Mouse (Mus musculus) liver, postnatal 0 days (tissue): Measurements from ENCODE around the gene Arid2. TPM values are rescaled to one million over a fixed set of nuclear protein-coding genes. Genes with fewer than 3 reads are reported as not detected.

Experiments used
- ATAC-seq: fragments of 200-750 bp; cut with Nextera tagmentation; 2 replicates; pipeline ENCODE4 v1.8.0; 2017; ENCODE audit warnings: mild to moderate bottlenecking, moderate library complexity
- DNase-seq: peaks from one replicate; pipeline ENCODE4 v3.0.0-alpha.2; 2016
- H3K27ac ChIP-seq: fragments of 300-500 bp; sonication (generic); 2 replicates; pipeline ENCODE4 v1.5.1; 2014; ENCODE audit warnings: antibody characterized with exemption, moderate library complexity, mild to moderate bottlenecking, low read depth
- H3K27me3 ChIP-seq: fragments of 300-500 bp; sonication (generic); 2 replicates; pipeline ENCODE4 v1.6.1; 2014; ENCODE audit warnings: low read length, control low read depth, mixed read lengths; ENCODE audit not compliant: insufficient read depth
- H3K36me3 ChIP-seq: fragments of 300-500 bp; sonication (generic); replicated peaks from 2 replicates; pipeline ENCODE4 v1.6.1; 2014; ENCODE audit warnings: mild to moderate bottlenecking, control low read depth, low read length, moderate library complexity, mixed read lengths; ENCODE audit not compliant: insufficient read depth
- H3K4me1 ChIP-seq: fragments of 300-500 bp; sonication (generic); 2 replicates; pipeline ENCODE4 v1.6.1; 2014; ENCODE audit warnings: antibody characterized with exemption, mild to moderate bottlenecking, control low read depth; ENCODE audit not compliant: insufficient read depth
- H3K4me2 ChIP-seq: fragments of 300-500 bp; sonication (generic); 2 replicates; pipeline ENCODE4 v1.6.1; 2014; ENCODE audit warnings: low read depth, mild to moderate bottlenecking, low read length, moderate library complexity, mixed read lengths
- H3K4me3 ChIP-seq: fragments of 300-500 bp; sonication (generic); 2 replicates; pipeline ENCODE4 v1.5.1; 2014; ENCODE audit warnings: low read depth, low read length
- H3K9ac ChIP-seq: fragments of 300-500 bp; sonication (generic); replicated peaks from 2 replicates; pipeline ENCODE4 v1.6.1; 2014; ENCODE audit warnings: mild to moderate bottlenecking, moderate library complexity
- H3K9me3 ChIP-seq: fragments of 300-500 bp; sonication (generic); 2 replicates; pipeline ENCODE4 v1.6.1; 2016; ENCODE audit warnings: mild to moderate bottlenecking, control low read depth, low read length, mixed read lengths
- CTCF ChIP-seq: sonication (generic); IDR thresholded peaks from 2 replicates; pipeline ENCODE4 v1.5.1; 2016; ENCODE audit warnings: antibody characterized with exemption, low read depth
- EP300 ChIP-seq: IDR thresholded peaks from 2 replicates; pipeline ENCODE4 v1.6.1; 2016; ENCODE audit warnings: antibody characterized with exemption, low read depth, mild to moderate bottlenecking
- WGBS: fragments of 180-500 bp; shearing (Covaris S2); extraction: QIAGEN DNeasy Blood & Tissue Kit; methylation state at CpG from one replicate; pipeline ENCODE4 v1.1.7; 2014; ENCODE audit not compliant: insufficient replicate concordance; 5-methylcytosine and 5-hydroxymethylcytosine counted together
- polyA plus RNA-seq: library from polyadenylated mRNA; unstranded; fragments of >200 nt; fragmentation: Nextera tagmentation; extraction: Ambion mirVana; gene quantifications from 2 replicates; pipeline ENCODE4 v1.2.1, GENCODE M21; 2015

The Arid2 gene
- polyA plus RNA-seq, 1 experiment from 2014 or later, result 5.5 TPM

- 50% methylated on average over 3 of the region's 3 CpGs for WGBS
- TF ChIP-seq EP300 (no peak), CTCF (no peak)
- peak overlapping the region; percentile 10; the same call in 1 of the 2 replicates for H3K4me2 ChIP-seq
- no peak overlapping the region for H3K4me3 ChIP-seq
- H3K27ac ChIP-seq, result peak overlapping the region; percentile 22; the same call in 1 of the 2 replicates
- no peak overlapping the region for H3K9ac ChIP-seq
- no peak for DNase-seq
- H3K9me3 ChIP-seq, result no peaks in the 10 kb centered on the region
- H3K27me3 ChIP-seq, result no peaks in the 10 kb centered on the region
- H3K36me3 ChIP-seq, result no peaks in the 10 kb centered on the region; the same call in none of the 2 replicates
- H3K4me1 ChIP-seq, result peaks cover 13% of the 10 kb centered on the region; the same call in 1 of the 2 replicates
- peak; percentile 62 for ATAC-seq
Measured at GRCm38 (mm10) chr15:96330536-96330935, 43.2 kb downstream of the Arid2 start.

GRCm38 (mm10) chr15:96332468-96333213 lies 45.3 kb downstream of the Arid2 start:
- no peak for DNase-seq

GRCm38 (mm10) chr15:96333350-96333749 lies 46.0 kb downstream of the Arid2 start:
- no peaks in the 10 kb centered on the region for H3K27me3 ChIP-seq
- no peaks in the 10 kb centered on the region; the same call in 1 of the 2 replicates for H3K36me3 ChIP-seq
- H3K9ac ChIP-seq, result no peak overlapping the region
- DNase-seq (no peak), ATAC-seq (no peak)
- no peak overlapping the region for H3K4me2 ChIP-seq
- H3K4me1 ChIP-seq, result peaks cover 13% of the 10 kb centered on the region; the same call in 1 of the 2 replicates
- H3K27ac ChIP-seq, result no peak overlapping the region
- WGBS, result 80% methylated on average over 5 of the region's 5 CpGs
- TF ChIP-seq CTCF (no peak), EP300 (no peak)
- H3K9me3 ChIP-seq, result no peaks in the 10 kb centered on the region
- H3K4me3 ChIP-seq, result no peak overlapping the region

More at GRCm38 (mm10) chr15:96332468-96333213, 45.3 kb downstream of the Arid2 start:
- peaks cover 13% of the 10 kb centered on the region; the same call in 1 of the 2 replicates for H3K4me1 ChIP-seq
- no peaks in the 10 kb centered on the region; the same call in 1 of the 2 replicates for H3K36me3 ChIP-seq
- no peak overlapping the region for H3K9ac ChIP-seq
- no peak for ATAC-seq
- H3K4me2 ChIP-seq, result no peak overlapping the region
- no peak overlapping the region for H3K4me3 ChIP-seq
- WGBS, result 70% methylated on average over 9 of the region's 9 CpGs
- TF ChIP-seq CTCF (no peak), EP300 (no peak)
- no peaks in the 10 kb centered on the region for H3K9me3 ChIP-seq
- no peak overlapping the region for H3K27ac ChIP-seq
- no peaks in the 10 kb centered on the region for H3K27me3 ChIP-seq

GRCm38 (mm10) chr15:96340924-96341323 lies 53.6 kb downstream of the Arid2 start:
- Histone ChIP-seq H3K9ac (no peak overlapping the region), H3K4me2 (no peak overlapping the region), H3K4me3 (no peak overlapping the region), H3K27ac (no peak overlapping the region), H3K9me3 (no peaks in the 10 kb centered on the region), H3K27me3 (no peaks in the 10 kb centered on the region), H3K4me1 (peaks cover 13% of the 10 kb centered on the region), H3K36me3 (no peaks in the 10 kb centered on the region)
- 78% methylated on average over 2 of the region's 2 CpGs for WGBS
- TF ChIP-seq CTCF (no peak), EP300 (no peak)
- ATAC-seq (no peak), DNase-seq (no peak)

GRCm38 (mm10) chr15:96342097-96342496 lies 54.8 kb downstream of the Arid2 start:
- Histone ChIP-seq H3K36me3 (no peaks in the 10 kb centered on the region), H3K27ac (no peak overlapping the region), H3K9ac (no peak overlapping the region), H3K27me3 (no peaks in the 10 kb centered on the region), H3K9me3 (no peaks in the 10 kb centered on the region), H3K4me1 (peaks cover 15% of the 10 kb centered on the region), H3K4me3 (no peak overlapping the region), H3K4me2 (no peak overlapping the region)
- ATAC-seq (no peak), DNase-seq (no peak)
- TF ChIP-seq CTCF (no peak), EP300 (no peak)
- WGBS, result 89% methylated on average over 8 of the region's 8 CpGs

- 51% methylated on average over 3 of the region's 3 CpGs for WGBS
- Histone ChIP-seq H3K9ac (no peak overlapping the region), H3K27ac (no peak overlapping the region), H3K36me3 (no peaks in the 10 kb centered on the region), H3K4me3 (no peak overlapping the region), H3K9me3 (no peaks in the 10 kb centered on the region), H3K27me3 (no peaks in the 10 kb centered on the region), H3K4me2 (peak overlapping the region; percentile 39), H3K4me1 (peaks cover 15% of the 10 kb centered on the region)
- TF ChIP-seq EP300, result peak; percentile 43; the same call in 1 of the 2 replicates
- TF ChIP-seq CTCF, result no peak
- ATAC-seq (peak; percentile 45; the same call in 1 of the 2 replicates), DNase-seq (no peak)
Measured at GRCm38 (mm10) chr15:96342871-96343270, 55.6 kb downstream of the Arid2 start.
